Mouse (Mus musculus) brain, embryonic 14.5 days (tissue): ENCODE measurements around the gene Sass6.

Experiments used
- CTCF ChIP-seq: fragments of 200-500 bp; IDR thresholded peaks from 2 replicates; pipeline ENCODE4 v1.5.1; 2012; ENCODE audit warnings: inconsistent platforms, mild to moderate bottlenecking, moderate library complexity, borderline replicate concordance; ENCODE audit not compliant: insufficient read depth, insufficient read length; ENCODE audit errors: extremely low read depth
- POLR2A ChIP-seq: fragments of 200-500 bp; IDR thresholded peaks from 2 replicates; pipeline ENCODE4 v1.6.1; 2012; ENCODE audit warnings: mild to moderate bottlenecking, inconsistent platforms, borderline replicate concordance; ENCODE audit not compliant: poor library complexity, insufficient read depth, insufficient read length, severe bottlenecking; ENCODE audit errors: extremely low read depth

DNA sequence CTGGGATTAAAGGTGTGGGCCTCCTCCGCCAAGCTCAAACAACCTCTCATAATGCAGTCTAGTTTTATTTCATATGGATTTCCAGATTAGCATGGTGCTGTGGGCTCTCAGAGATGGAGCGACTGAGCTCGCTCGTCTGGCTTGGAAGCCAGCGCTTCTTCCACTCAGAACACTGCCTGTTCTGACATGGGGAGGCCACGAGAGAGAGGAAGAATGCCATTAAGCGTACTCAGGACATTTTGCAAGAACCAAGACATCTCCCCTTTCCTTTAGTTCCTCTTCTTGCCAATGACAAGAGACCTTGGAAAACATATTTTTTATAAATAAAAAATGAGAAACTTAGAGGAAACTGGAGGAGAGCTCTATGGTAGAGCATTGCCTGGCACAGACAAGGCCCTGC, 54.0 kb downstream of the Sass6 start:
- no peak for TF ChIP-seq CTCF
- TF ChIP-seq POLR2A: no peak
